Mouse (Mus musculus): ENCODE data around the gene Hmg20b. TPM values are rescaled to one million over a fixed set of nuclear protein-coding genes. Genes with fewer than 3 reads are reported as not detected.
A peak's percentile ranks its signal among the peaks of the same experiment; 100 is the strongest.

Hmg20b gene
- total and polyA plus RNA-seq, 3 experiments = 7.9 to 39.6 (median 18.7) TPM

- Histone ChIP-seq H3K4me2 (ENCODE audit: insufficient read depth, low read depth, poor library complexity, severe bottlenecking) (no peak overlapping the region), H3K4me1 (ENCODE audit: control insufficient read depth in 1 of 2, insufficient read depth in 2 of 2) (peaks cover under 1 to 25% of the 10 kb centered on the region in 2 experiments; a peak in 2 of 4 replicates), H3K79me2 (replicated peaks; ENCODE audit: control insufficient read depth, extremely low read depth, insufficient read depth, poor library complexity, severe bottlenecking) (no peaks in the 10 kb centered on the region), H3K9ac (ENCODE audit: insufficient read depth, low read depth) (no peak overlapping the region), H3K27me3 (replicated peaks) (no peaks in the 10 kb centered on the region), H3K36me3 (replicated peaks in 1 of 2; ENCODE audit: control insufficient read depth in 1 of 2, insufficient read depth in 1 of 2, low read length in 1 of 2) (peaks cover 87 to 100% of the 10 kb centered on the region in 2 experiments), H3K4me3 (replicated peaks in 1 of 3; ENCODE audit: low read depth in 2 of 3, low read length in 2 of 3, poor library complexity in 1 of 3) (no peak overlapping the region), H3K27ac (ENCODE audit: insufficient read depth, low read depth) (no peak overlapping the region), H3K9me3 (replicated peaks; ENCODE audit: low read length) (no peaks in the 10 kb centered on the region)
- TF ChIP-seq GABPA (IDR thresholded peaks at IDR 0.05; ENCODE audit: insufficient replicate concordance, low read depth, low read length) = no peak
- TF ChIP-seq UBTF (IDR thresholded peaks at IDR 0.05; ENCODE audit: low read depth, low read length) = no peak
- TF ChIP-seq ZC3H11A (IDR thresholded peaks at IDR 0.05; ENCODE audit: low read depth, low read length) = no peak
- dilution Hi-C loops (cut with MboI; ENCODE audit: extremely low pct_ligation_motif_present, extremely low pct_unique_long_range_greater_than_20kb, low sequenced_read_pairs) = no loop called here
- in situ Hi-C loops (cut with MboI; ENCODE audit: low pct_ligation_motif_present, low pct_unique_long_range_greater_than_20kb, low sequenced_read_pairs) = no loop called here
- no peak for DNase-seq (ENCODE audit: extremely low read depth)
Measured at GRCm38 (mm10) chr10:81313581-81313980, 36.7 kb downstream of the Hmg20b start.

GRCm38 (mm10) chr10:81309571-81309970 is 40.7 kb downstream of the Hmg20b start:
- no peak overlapping the region for H3K9ac ChIP-seq (ENCODE audit: insufficient read depth, low read depth)
- in situ Hi-C loops (cut with MboI; ENCODE audit: low pct_ligation_motif_present, low pct_unique_long_range_greater_than_20kb, low sequenced_read_pairs) = no loop called here
- dilution Hi-C loops (cut with MboI; ENCODE audit: extremely low pct_ligation_motif_present, extremely low pct_unique_long_range_greater_than_20kb, low sequenced_read_pairs) = no loop called here
- TF ChIP-seq ETS1 (conservative IDR thresholded peaks at IDR 0.05; ENCODE audit: low read depth, low read length) (no peak), IRF4 (IDR thresholded peaks at IDR 0.05; ENCODE audit: low read depth, low read length) (no peak), ZC3H11A (IDR thresholded peaks at IDR 0.05; ENCODE audit: low read depth, low read length) (no peak), CHD1 (IDR thresholded peaks at IDR 0.05; ENCODE audit: low read depth, low read length) (no peak), POLR2A (IDR thresholded peaks at IDR 0.05; ENCODE audit: low read depth, low read length) (no peak), MAFK (IDR thresholded peaks at IDR 0.05; ENCODE audit: insufficient replicate concordance, low read length) (no peak), USF1 (IDR thresholded peaks at IDR 0.05; ENCODE audit: low read depth, low read length) (no peak), ZKSCAN1 (IDR thresholded peaks at IDR 0.05; ENCODE audit: borderline replicate concordance, low read depth, low read length) (no peak), MYC (IDR thresholded peaks at IDR 0.05; ENCODE audit: low read depth, low read length) (no peak), BHLHE40 (IDR thresholded peaks at IDR 0.05; ENCODE audit: low read depth, low read length) (no peak), NELFE (IDR thresholded peaks at IDR 0.05; ENCODE audit: low read depth, low read length) (no peak), SMC3 (IDR thresholded peaks at IDR 0.05; ENCODE audit: low read depth, low read length) (no peak)
- peak; percentile 72 for DNase-seq (ENCODE audit: extremely low read depth)
- H3K27me3 ChIP-seq (replicated peaks) = no peaks in the 10 kb centered on the region
- no peak overlapping the region for H3K4me2 ChIP-seq (ENCODE audit: insufficient read depth, low read depth, poor library complexity, severe bottlenecking)
- H3K36me3 ChIP-seq (replicated peaks in 1 of 2; ENCODE audit: control insufficient read depth in 1 of 2, insufficient read depth in 1 of 2, low read length in 1 of 2) = peaks cover 87 to 96% of the 10 kb centered on the region in 2 experiments
- no peak overlapping the region for H3K4me3 ChIP-seq (replicated peaks in 1 of 3; ENCODE audit: low read depth in 2 of 3, low read length in 2 of 3, poor library complexity in 1 of 3)
- peaks cover 0 to 45% of the 10 kb centered on the region in 2 experiments; a peak in 2 of 4 replicates for H3K4me1 ChIP-seq (ENCODE audit: control insufficient read depth in 1 of 2, insufficient read depth in 2 of 2)
- no peaks in the 10 kb centered on the region for H3K9me3 ChIP-seq (replicated peaks; ENCODE audit: low read length)
- H3K79me2 ChIP-seq (replicated peaks; ENCODE audit: control insufficient read depth, extremely low read depth, insufficient read depth, poor library complexity, severe bottlenecking) = no peaks in the 10 kb centered on the region
- no peak overlapping the region for H3K27ac ChIP-seq (ENCODE audit: insufficient read depth, low read depth)
